Mouse (Mus musculus): ENCODE results near the gene Clec4g. TPM values are rescaled to one million over a fixed set of nuclear protein-coding genes. Genes with fewer than 3 reads are reported as not detected.
A peak's percentile ranks its signal among the peaks of the same experiment; 100 is the strongest.

The Clec4g gene
- polyA plus RNA-seq, 1 experiment from 2014 or later: not detected

GRCm38 (mm10) chr8:3671980-3672491, 48.4 kb downstream of the Clec4g start, which contains the start of gene Fcor:
TSS of gene Fcor (minus strand) at chr8:3672362.
- peak within 1 kb of the TSS; percentile 78 for H3K27ac ChIP-seq
- H3K4me1 ChIP-seq (replicated peaks; ENCODE audit: control insufficient read depth, insufficient read depth, low read length): no peaks in the 10 kb centered on the region
- peak; percentile 88 for ATAC-seq (ENCODE audit: low FRiP score)
- peak within 1 kb of the TSS; percentile 54 for H3K9ac ChIP-seq
- H3K9me3 ChIP-seq (ENCODE audit: control insufficient read depth, low read length): no peaks in the 10 kb centered on the region
- peak; percentile 84 for DNase-seq (ENCODE audit: low spot score)
- no peaks in the 10 kb centered on the region for H3K27me3 ChIP-seq (ENCODE audit: control insufficient read depth, insufficient read depth, low read length)
- H3K4me2 ChIP-seq (replicated peaks): peak within 1 kb of the TSS; percentile 62
- H3K4me3 ChIP-seq (replicated peaks; ENCODE audit: low read length): peak within 1 kb of the TSS; percentile 37
- H3K36me3 ChIP-seq (replicated peaks; ENCODE audit: control insufficient read depth, insufficient read depth): no peaks in the 10 kb centered on the region
- 0% methylated on average over 23 of the region's 23 CpGs for WGBS

GRCm38 (mm10) chr8:3670388-3670787, 50.1 kb downstream of the Clec4g start:
- Histone ChIP-seq H3K9ac (no peak overlapping the region), H3K27ac (no peak overlapping the region), H3K27me3 (ENCODE audit: control insufficient read depth, insufficient read depth, low read length) (no peaks in the 10 kb centered on the region), H3K9me3 (ENCODE audit: control insufficient read depth, low read length) (no peaks in the 10 kb centered on the region), H3K36me3 (replicated peaks; ENCODE audit: control insufficient read depth, insufficient read depth) (no peaks in the 10 kb centered on the region), H3K4me3 (replicated peaks; ENCODE audit: low read length) (no peak overlapping the region), H3K4me2 (replicated peaks) (no peak overlapping the region), H3K4me1 (replicated peaks; ENCODE audit: control insufficient read depth, insufficient read depth, low read length) (no peaks in the 10 kb centered on the region)
- ATAC-seq (ENCODE audit: low FRiP score): no peak
- no peak for DNase-seq (ENCODE audit: low spot score)
- WGBS: 87% methylated on average over 2 of the region's 2 CpGs

- no peak for DNase-seq (ENCODE audit: low spot score)
- Histone ChIP-seq H3K36me3 (replicated peaks; ENCODE audit: control insufficient read depth, insufficient read depth) (no peaks in the 10 kb centered on the region), H3K4me2 (replicated peaks) (no peak within 1 kb of the TSS), H3K9me3 (ENCODE audit: control insufficient read depth, low read length) (no peaks in the 10 kb centered on the region), H3K4me1 (replicated peaks; ENCODE audit: control insufficient read depth, insufficient read depth, low read length) (no peaks in the 10 kb centered on the region), H3K27me3 (ENCODE audit: control insufficient read depth, insufficient read depth, low read length) (no peaks in the 10 kb centered on the region), H3K4me3 (replicated peaks; ENCODE audit: low read length) (no peak within 1 kb of the TSS), H3K27ac (no peak within 1 kb of the TSS), H3K9ac (no peak within 1 kb of the TSS)
- 83% methylated on average over 6 of the region's 6 CpGs for WGBS
- ATAC-seq (ENCODE audit: low FRiP score): no peak
Measured at GRCm38 (mm10) chr8:3665507-3665906, 54.9 kb downstream of the Clec4g start, which contains the start of gene Mcemp1. TSS of gene Mcemp1 (plus strand) at chr8:3665754.

GRCm38 (mm10) chr8:3664405-3664804, 56.0 kb downstream of the Clec4g start:
- DNase-seq (ENCODE audit: low spot score) (no peak), ATAC-seq (ENCODE audit: low FRiP score) (no peak)
- Histone ChIP-seq H3K9me3 (ENCODE audit: control insufficient read depth, low read length) (no peaks in the 10 kb centered on the region), H3K4me2 (replicated peaks) (no peak overlapping the region), H3K4me1 (replicated peaks; ENCODE audit: control insufficient read depth, insufficient read depth, low read length) (no peaks in the 10 kb centered on the region), H3K27me3 (ENCODE audit: control insufficient read depth, insufficient read depth, low read length) (no peaks in the 10 kb centered on the region), H3K4me3 (replicated peaks; ENCODE audit: low read length) (no peak overlapping the region), H3K36me3 (replicated peaks; ENCODE audit: control insufficient read depth, insufficient read depth) (no peaks in the 10 kb centered on the region), H3K9ac (no peak overlapping the region), H3K27ac (no peak overlapping the region)
- WGBS: 61% methylated on average over 5 of the region's 5 CpGs

- Histone ChIP-seq H3K27me3 (ENCODE audit: control insufficient read depth, insufficient read depth, low read length) (no peaks in the 10 kb centered on the region), H3K4me3 (replicated peaks; ENCODE audit: low read length) (no peak overlapping the region), H3K9ac (no peak overlapping the region), H3K36me3 (replicated peaks; ENCODE audit: control insufficient read depth, insufficient read depth) (no peaks in the 10 kb centered on the region), H3K4me2 (replicated peaks) (no peak overlapping the region), H3K27ac (no peak overlapping the region), H3K9me3 (ENCODE audit: control insufficient read depth, low read length) (no peaks in the 10 kb centered on the region), H3K4me1 (replicated peaks; ENCODE audit: control insufficient read depth, insufficient read depth, low read length) (peaks cover 3% of the 10 kb centered on the region; the same call in 1 of the 2 replicates)
- 81% methylated on average over 8 of the region's 8 CpGs for WGBS
- ATAC-seq (ENCODE audit: low FRiP score): no peak
- no peak for DNase-seq (ENCODE audit: low spot score)
Measured at GRCm38 (mm10) chr8:3660889-3661288, 59.6 kb downstream of the Clec4g start.

Other genes starting within 250 kb of the Clec4g start
- gene Tex45, start 249.8 kb downstream of the Clec4g start, polyA plus RNA-seq (2014; fragmentation: Nextera tagmentation; extraction: Ambion mirVana): 0.35 and 0.39 TPM in 2 replicates
- gene Zfp358, start 227.5 kb downstream of the Clec4g start, polyA plus RNA-seq (2014; fragmentation: Nextera tagmentation; extraction: Ambion mirVana): 34.5 and 41.2 TPM in 2 replicates
- gene Mcoln1, start 220.2 kb downstream of the Clec4g start, polyA plus RNA-seq (2014; fragmentation: Nextera tagmentation; extraction: Ambion mirVana): 70.0 and 86.0 TPM in 2 replicates
- 32.7 and 36.5 TPM in 2 replicates for gene Pnpla6, start 205.3 kb downstream of the Clec4g start, polyA plus RNA-seq (2014; fragmentation: Nextera tagmentation; extraction: Ambion mirVana)
- gene C330021F23Rik, start 152.7 kb downstream of the Clec4g start, polyA plus RNA-seq (2014; fragmentation: Nextera tagmentation; extraction: Ambion mirVana): 0.72 TPM in 1 of 2 replicates, not detected in the other
- 48.2 and 49.7 TPM in 2 replicates for gene Camsap3, start 133.4 kb downstream of the Clec4g start, polyA plus RNA-seq (2014; fragmentation: Nextera tagmentation; extraction: Ambion mirVana)
- 42.9 and 49.1 TPM in 2 replicates for gene Xab2, start 99.3 kb downstream of the Clec4g start, polyA plus RNA-seq (2014; fragmentation: Nextera tagmentation; extraction: Ambion mirVana)
- gene Pet100, start 99.1 kb downstream of the Clec4g start, polyA plus RNA-seq (2014; fragmentation: Nextera tagmentation; extraction: Ambion mirVana): 75.4 and 92.8 TPM in 2 replicates
- gene Pcp2, start 95.1 kb downstream of the Clec4g start, polyA plus RNA-seq (2014; fragmentation: Nextera tagmentation; extraction: Ambion mirVana): 1.0 and 6.3 TPM in 2 replicates
- gene Stxbp2, start 89.7 kb downstream of the Clec4g start, polyA plus RNA-seq (2014; fragmentation: Nextera tagmentation; extraction: Ambion mirVana): 23.3 and 32.3 TPM in 2 replicates
- gene Retn, start 64.9 kb downstream of the Clec4g start, polyA plus RNA-seq (2014; fragmentation: Nextera tagmentation; extraction: Ambion mirVana): 0.25 and 0.39 TPM in 2 replicates
- gene Mcemp1, start 54.9 kb downstream of the Clec4g start, polyA plus RNA-seq (2014; fragmentation: Nextera tagmentation; extraction: Ambion mirVana): 0.13 TPM in 2 replicates
- gene Fcor, start 48.3 kb downstream of the Clec4g start, polyA plus RNA-seq (2014; fragmentation: Nextera tagmentation; extraction: Ambion mirVana): 14.9 and 23.1 TPM in 2 replicates
- gene Trappc5, start 44.4 kb downstream of the Clec4g start, polyA plus RNA-seq (2014; fragmentation: Nextera tagmentation; extraction: Ambion mirVana): 47.7 and 51.2 TPM in 2 replicates
- gene Fcer2a, start 26.5 kb downstream of the Clec4g start, polyA plus RNA-seq (2014; fragmentation: Nextera tagmentation; extraction: Ambion mirVana): 0.33 and 0.37 TPM in 2 replicates
- 0.17 TPM in 1 of 2 replicates, not detected in the other for gene Cd209a, start 28.3 kb upstream of the Clec4g start, polyA plus RNA-seq (2014; fragmentation: Nextera tagmentation; extraction: Ambion mirVana)
- gene Cd209e, start 133.7 kb upstream of the Clec4g start, polyA plus RNA-seq (2014; fragmentation: Nextera tagmentation; extraction: Ambion mirVana): not detected in 2 replicates
- not detected in 2 replicates for gene Cd209d, start 157.9 kb upstream of the Clec4g start, polyA plus RNA-seq (2014; fragmentation: Nextera tagmentation; extraction: Ambion mirVana)
- not detected in 2 replicates for gene Cd209b, start 206.2 kb upstream of the Clec4g start, polyA plus RNA-seq (2014; fragmentation: Nextera tagmentation; extraction: Ambion mirVana)
- gene Cd209c, start 234.1 kb upstream of the Clec4g start, polyA plus RNA-seq (2014; fragmentation: Nextera tagmentation; extraction: Ambion mirVana): 0.43 and 0.58 TPM in 2 replicates

Data from hindbrain, embryonic 14.5 days (tissue).